Mouse (Mus musculus) testis, adult 10 weeks (tissue): Measurements from ENCODE around the gene Fbxo5. TPM values are rescaled to one million over a fixed set of nuclear protein-coding genes. Genes with fewer than 3 reads are reported as not detected.

ENCODE experiments used
- polyA plus RNA-seq: library from polyadenylated mRNA; stranded (reverse); fragments of 350-450 nt; fragmentation: Illumina TruSeq; extraction: RNeasy Lipid Tissue Mini Kit (QIAGEN cat#74804); gene quantifications from one replicate; pipeline ENCODE4 v1.2.3, GENCODE M21; 2014; ENCODE audit warnings: low read depth, low replicate concordance

Gene Fbxo5
- 6.3 TPM for polyA plus RNA-seq

DNA sequence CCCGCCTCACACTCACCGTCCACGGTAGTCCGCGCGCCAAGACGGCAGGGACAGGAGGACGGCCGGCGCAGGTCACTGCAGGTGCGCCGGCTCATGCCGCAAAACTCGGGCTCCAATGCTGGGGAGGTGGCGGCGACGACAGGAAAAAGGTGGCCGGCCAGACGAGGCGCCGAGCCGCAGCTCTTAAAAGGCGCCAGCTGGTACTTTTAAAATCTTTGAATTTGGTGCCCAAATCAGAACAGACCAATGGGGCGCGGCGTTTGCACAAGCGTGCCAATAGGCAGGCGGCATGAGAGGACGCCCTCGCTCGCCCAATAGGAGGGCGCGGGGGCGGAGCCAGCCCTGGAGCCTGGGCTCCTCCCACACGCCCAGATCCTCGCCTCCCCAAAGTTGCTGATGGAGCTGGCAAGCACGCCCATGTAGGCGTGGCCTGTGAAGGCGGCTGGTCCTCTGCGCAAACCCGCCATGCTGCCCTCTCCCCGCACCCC, at the start of gene Fbxo5:
TSS of gene Fbxo5 (minus strand) at position 358 of the 488 bp plus-strand sequence.

DNA sequence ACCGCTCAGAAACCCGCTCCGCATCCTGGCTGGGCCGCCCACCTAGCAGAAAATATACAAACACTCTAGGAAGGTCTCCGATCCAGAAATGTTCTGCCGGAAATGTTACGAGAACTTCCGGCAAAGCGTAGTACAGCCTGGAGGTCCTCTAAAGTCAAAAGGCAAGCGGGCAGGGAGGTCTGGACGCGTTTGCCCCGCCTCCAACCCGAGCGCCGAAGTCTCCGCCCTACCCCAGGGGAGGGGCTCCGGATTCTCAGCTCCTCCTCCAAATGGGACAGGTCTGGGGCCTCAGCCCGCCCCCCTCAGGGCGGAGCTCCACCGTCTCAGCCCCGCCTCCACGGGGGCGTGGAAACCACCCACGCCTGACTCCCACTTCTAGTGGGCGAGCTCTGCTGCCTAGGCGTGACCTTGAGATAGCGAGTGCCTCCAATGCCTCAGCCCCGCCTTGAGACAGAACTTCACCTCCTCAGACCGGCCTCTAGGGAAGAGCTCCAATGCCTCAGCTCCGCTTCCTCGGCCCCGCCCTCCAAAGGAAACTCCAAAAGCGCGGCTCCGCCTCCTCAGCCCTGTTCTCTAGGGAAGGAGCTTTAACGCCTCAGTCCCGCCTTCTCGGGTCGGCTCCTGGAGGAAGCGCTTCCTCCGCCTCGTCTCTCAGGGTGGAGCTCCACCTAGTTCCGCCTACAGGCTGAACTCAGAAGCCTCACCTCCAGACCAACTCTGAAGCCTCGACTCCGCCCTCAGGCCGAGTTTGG, 18.5 kb upstream of the Fbxo5 start, which contains the start of gene Mtrf1l:
TSS of gene Mtrf1l (minus strand) at position 171 of the 752 bp plus-strand sequence.

Other genes with a start within 250 kb of the Fbxo5 start
- gene Myct1, start 211.8 kb downstream of the Fbxo5 start, polyA plus RNA-seq, result 0.41 TPM
- gene Vip, start 166.4 kb downstream of the Fbxo5 start, polyA plus RNA-seq, result not detected
- 13.8 TPM for gene Mtrf1l, start 18.3 kb upstream of the Fbxo5 start, polyA plus RNA-seq
- gene Rgs17, start 116.8 kb upstream of the Fbxo5 start, polyA plus RNA-seq, result 2.4 TPM